Mouse (Mus musculus): ENCODE measurements around the gene Cdc42ep2. TPM values are rescaled to one million over a fixed set of nuclear protein-coding genes. Genes with fewer than 3 reads are reported as not detected.

Cdc42ep2 gene
- total and polyA plus RNA-seq, 3 experiments, result 1.1 to 1.7 TPM; not detected in 1

DNA sequence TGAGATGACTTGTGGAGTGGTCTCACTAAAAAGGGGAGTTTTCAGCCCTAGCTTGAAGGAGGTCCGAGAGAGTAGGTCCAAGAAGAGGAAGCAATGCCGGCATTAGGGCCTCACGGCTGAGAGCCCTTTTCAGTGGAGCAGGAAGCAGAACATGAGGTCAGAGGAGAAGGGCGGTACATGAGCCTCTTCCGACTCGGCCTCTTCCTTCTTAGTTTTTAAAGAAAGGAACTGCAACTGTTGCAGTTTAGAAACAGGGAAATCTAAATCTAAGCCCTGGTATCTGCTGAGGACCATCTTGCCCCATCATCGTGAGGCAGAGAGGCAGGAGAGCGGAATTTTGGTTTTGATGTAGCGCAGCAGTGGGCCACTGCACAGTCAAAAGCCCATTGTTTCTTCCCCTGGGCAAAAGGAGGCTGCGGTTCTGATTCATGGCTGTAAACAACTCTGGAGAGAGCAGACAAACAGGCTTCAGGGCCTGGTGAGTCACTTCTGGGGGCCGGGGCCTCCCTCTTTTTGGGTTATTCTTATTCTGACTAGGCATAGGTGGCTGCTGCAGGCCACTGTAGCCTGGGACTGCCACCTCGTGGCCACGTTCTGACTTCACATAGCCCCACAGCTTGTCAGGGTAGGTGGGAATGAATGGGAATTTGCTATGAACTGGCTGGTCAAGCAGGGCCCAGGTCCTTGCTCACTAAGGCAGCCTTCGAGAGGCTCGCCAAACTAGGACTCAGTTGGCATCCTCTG lies 46.8 kb downstream of the Cdc42ep2 start, which contains the start of gene Slc25a45:
Slc25a45 (plus strand) TSS at position 191 of the 744 bp plus-strand sequence.
- H3K27me3 ChIP-seq (ENCODE audit: control insufficient read depth in 1 of 2, insufficient read depth in 2 of 2, low read length in 2 of 2), result no peaks in the 10 kb centered on the region
- peaks cover 0 to 14% of the 10 kb centered on the region in 2 experiments; a peak in 2 of 4 replicates for H3K36me3 ChIP-seq (ENCODE audit: control insufficient read depth in 1 of 2, insufficient read depth in 2 of 2, low read length in 2 of 2)
- TF ChIP-seq CTCF (IDR thresholded peaks at IDR 0.05 in 2 of 3, conservative IDR thresholded peaks at IDR 0.05 in 1 of 3; ENCODE audit: control insufficient read depth in 1 of 3, insufficient read depth in 1 of 3, low read depth in 2 of 3, low read length in 3 of 3, poor library complexity in 1 of 3, severe bottlenecking in 1 of 3) (peak; percentile 69 to 89 (median 86)), ZKSCAN1 (IDR thresholded peaks at IDR 0.05; ENCODE audit: low read depth, low read length) (no peak), EP300 (IDR thresholded peaks at IDR 0.05; ENCODE audit: low read depth in 1 of 2, low read length in 2 of 2) (no peak), POLR2AphosphoS5 (IDR thresholded peaks at IDR 0.05; ENCODE audit: borderline replicate concordance, low read depth, low read length) (no peak), ETS1 (IDR thresholded peaks at IDR 0.05; ENCODE audit: low read depth, low read length) (0 out of 2 replicates have a peak, but pooled peaks have one; percentile 43), POLR2A (IDR thresholded peaks at IDR 0.05; ENCODE audit: control insufficient read depth in 1 of 2, insufficient read depth in 1 of 2, low read depth in 1 of 2, low read length in 2 of 2, poor library complexity in 1 of 2) (peak; percentile 44 to 82; a peak in 3 of 4 replicates), TCF12 (IDR thresholded peaks at IDR 0.05; ENCODE audit: low read depth, low read length) (peak; percentile 21; the same call in 1 of the 2 replicates), ELF1 (IDR thresholded peaks at IDR 0.05; ENCODE audit: low read depth, low read length) (peak; percentile 79), MYC (IDR thresholded peaks at IDR 0.05; ENCODE audit: low read depth, low read length) (peak; percentile 77; the same call in 1 of the 2 replicates), USF2 (IDR thresholded peaks at IDR 0.05; ENCODE audit: borderline replicate concordance in 1 of 2, insufficient read depth in 1 of 2, low read depth in 1 of 2, low read length in 2 of 2) (no peak), E2F4 (IDR thresholded peaks at IDR 0.05; ENCODE audit: borderline replicate concordance, low read depth, low read length) (no peak), POLR2AphosphoS2 (IDR thresholded peaks at IDR 0.05; ENCODE audit: low read length) (no peak), RCOR1 (IDR thresholded peaks at IDR 0.05; ENCODE audit: low read depth, low read length) (no peak), USF1 (IDR thresholded peaks at IDR 0.05; ENCODE audit: low read depth, low read length) (no peak), MAZ (IDR thresholded peaks at IDR 0.05; ENCODE audit: low read depth, low read length) (peak; percentile 29; the same call in 1 of the 2 replicates), MAX (IDR thresholded peaks at IDR 0.05; ENCODE audit: low read length) (peak; percentile 33), TAL1 (IDR thresholded peaks at IDR 0.05; ENCODE audit: low read length) (no peak), MAFK (IDR thresholded peaks at IDR 0.05; ENCODE audit: borderline replicate concordance, low read depth, low read length) (no peak), HCFC1 (IDR thresholded peaks at IDR 0.05; ENCODE audit: low read depth, low read length) (peak; percentile 79), UBTF (IDR thresholded peaks at IDR 0.05; ENCODE audit: borderline replicate concordance, insufficient read depth, low read depth, low read length) (no peak), GATA1 (IDR thresholded peaks at IDR 0.05; ENCODE audit: low read depth, low read length) (0 out of 2 replicates have a peak, but pooled peaks have one; percentile 3), NRF1 (IDR thresholded peaks at IDR 0.05; ENCODE audit: insufficient read depth, low read depth, low read length, poor library complexity, severe bottlenecking) (no peak), SMC3 (IDR thresholded peaks at IDR 0.05; ENCODE audit: low read depth, low read length) (peak; percentile 85), MYB (IDR thresholded peaks at IDR 0.05; ENCODE audit: low read depth, low read length) (no peak), BHLHE40 (IDR thresholded peaks at IDR 0.05; ENCODE audit: borderline replicate concordance, low read depth, low read length) (0 out of 2 replicates have a peak, but pooled peaks have one; percentile 17), TBP (IDR thresholded peaks at IDR 0.05; ENCODE audit: low read depth, low read length) (peak; percentile 81), ZC3H11A (IDR thresholded peaks at IDR 0.05; ENCODE audit: low read depth, low read length) (peak; percentile 73), CHD2 (IDR thresholded peaks at IDR 0.05; ENCODE audit: low read length) (no peak), SIN3A (IDR thresholded peaks at IDR 0.05; ENCODE audit: low read length) (peak; percentile 76), MXI1 (IDR thresholded peaks at IDR 0.05; ENCODE audit: low read depth, low read length) (peak; percentile 56; the same call in 1 of the 2 replicates), GABPA (IDR thresholded peaks at IDR 0.05; ENCODE audit: low read depth, low read length) (no peak), NELFE (IDR thresholded peaks at IDR 0.05; ENCODE audit: low read depth, low read length) (peak; percentile 80), KAT2A (conservative IDR thresholded peaks at IDR 0.05; ENCODE audit: low read depth, low read length) (0 out of 2 replicates have a peak, but pooled peaks have one; percentile 27), ZNF384 (IDR thresholded peaks at IDR 0.05; ENCODE audit: low read depth, low read length) (0 out of 2 replicates have a peak, but pooled peaks have one; percentile 27), CHD1 (IDR thresholded peaks at IDR 0.05; ENCODE audit: low read depth, low read length) (no peak)

More for the DNA sequence above, 46.8 kb downstream of the Cdc42ep2 start, which contains the start of gene Slc25a45:
- Histone ChIP-seq H3K9ac (ENCODE audit: control insufficient read depth, low read depth, low read length, poor library complexity, severe bottlenecking) (peak within 1 kb of the TSS; percentile 75), H3K9me3 (replicated peaks; ENCODE audit: insufficient read depth, low read length) (no peaks in the 10 kb centered on the region), H3K79me2 (ENCODE audit: control insufficient read depth, insufficient read depth, low read length, poor library complexity) (peaks cover 20% of the 10 kb centered on the region), H3K27ac (ENCODE audit: control insufficient read depth, low read depth, low read length) (peak within 1 kb of the TSS; percentile 93), H3K4me1 (ENCODE audit: control insufficient read depth in 1 of 2, insufficient read depth in 2 of 2, low read length in 2 of 2) (peaks cover 4 to 30% of the 10 kb centered on the region in 2 experiments), H3K4me3 (ENCODE audit: control insufficient read depth in 1 of 2, insufficient read depth in 1 of 2, low read depth in 2 of 2, low read length in 2 of 2) (peak within 1 kb of the TSS; percentile 57 to 59)
- peak; percentile 86 for DNase-seq (ENCODE audit: low read depth, low spot score)
